Mouse (Mus musculus): ENCODE results near the gene Inhbe.

Inhbe gene

DNA sequence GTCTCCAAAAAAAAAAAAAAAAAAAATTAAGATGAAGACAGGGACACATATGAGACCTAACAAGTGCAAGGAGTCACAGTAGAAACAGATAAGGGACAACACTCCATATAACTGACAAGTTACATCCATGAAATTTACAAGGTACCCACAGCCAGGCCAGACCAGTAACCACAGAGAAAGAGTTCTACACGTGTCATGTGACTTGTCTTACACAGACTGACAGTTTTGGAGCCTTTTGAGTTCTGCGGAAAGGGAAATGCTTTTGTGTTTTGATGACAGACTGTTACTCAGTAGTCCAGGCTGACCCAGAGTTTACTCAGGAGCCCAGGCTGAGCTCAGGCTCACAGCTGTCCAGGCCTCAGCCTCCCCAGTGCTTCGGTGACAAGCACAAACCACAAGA lies 11.2 kb downstream of the Inhbe start:
- no peak for DNase-seq (ENCODE audit: low spot score)

DNA sequence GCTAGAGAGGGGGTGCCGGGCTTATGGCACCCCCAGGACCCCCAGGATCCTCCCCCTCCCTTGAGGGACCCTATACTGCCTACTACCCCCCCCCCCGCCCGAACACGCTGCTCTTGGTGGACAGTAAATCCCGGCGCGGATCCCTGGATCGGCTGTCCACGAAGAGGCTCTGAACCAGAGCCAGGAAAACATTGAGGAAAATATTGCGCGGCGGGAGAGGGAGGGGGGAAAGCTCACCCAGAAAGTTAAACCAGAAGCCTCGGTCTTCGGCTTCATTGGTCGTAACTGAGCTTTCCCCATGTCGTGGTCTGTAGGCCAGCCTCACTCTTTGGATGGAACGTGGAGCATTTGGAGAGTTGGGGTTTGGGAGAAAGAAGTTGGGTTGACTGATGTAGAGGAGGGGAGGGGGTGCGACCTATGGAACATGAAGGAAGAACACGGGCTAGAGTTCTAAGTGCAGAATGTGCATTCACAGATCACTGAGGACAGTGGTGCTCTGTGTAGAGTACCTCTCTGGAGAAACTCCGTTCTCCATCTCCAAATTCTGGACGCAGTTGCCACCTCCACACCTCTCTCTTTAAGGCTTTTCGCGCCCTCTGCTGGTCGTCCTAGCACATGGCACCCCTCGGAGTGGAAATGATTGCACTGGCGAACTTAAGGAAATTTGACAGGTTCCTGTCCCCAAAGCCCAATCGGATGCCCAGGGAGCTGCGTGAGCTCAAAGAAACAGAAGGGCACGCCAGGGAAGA lies 12.1 kb downstream of the Inhbe start, which contains the start of gene Gli1:
Gene Gli1, minus strand, starts transcription at position 84 of the 749 bp plus-strand sequence.
- DNase-seq (ENCODE audit: low spot score), result peak; percentile 79

DNA sequence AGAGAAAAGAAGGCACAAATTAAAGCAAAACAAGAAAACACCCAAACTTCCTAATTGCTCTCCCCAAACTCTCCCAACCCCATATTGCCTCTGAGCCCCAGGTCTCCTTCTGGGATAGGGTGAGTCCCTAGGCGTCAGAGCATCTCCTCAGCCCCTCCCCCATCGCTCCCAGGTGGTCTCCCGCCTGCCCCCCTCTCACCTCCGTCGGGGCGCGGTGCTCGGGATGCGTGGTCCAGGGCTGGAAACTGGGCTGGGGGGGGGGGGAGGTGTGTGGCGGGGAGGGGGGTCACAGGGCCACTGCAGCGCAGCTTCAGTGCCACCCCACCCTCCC lies 12.9 kb downstream of the Inhbe start:
- no peak for DNase-seq (ENCODE audit: low spot score)

DNA sequence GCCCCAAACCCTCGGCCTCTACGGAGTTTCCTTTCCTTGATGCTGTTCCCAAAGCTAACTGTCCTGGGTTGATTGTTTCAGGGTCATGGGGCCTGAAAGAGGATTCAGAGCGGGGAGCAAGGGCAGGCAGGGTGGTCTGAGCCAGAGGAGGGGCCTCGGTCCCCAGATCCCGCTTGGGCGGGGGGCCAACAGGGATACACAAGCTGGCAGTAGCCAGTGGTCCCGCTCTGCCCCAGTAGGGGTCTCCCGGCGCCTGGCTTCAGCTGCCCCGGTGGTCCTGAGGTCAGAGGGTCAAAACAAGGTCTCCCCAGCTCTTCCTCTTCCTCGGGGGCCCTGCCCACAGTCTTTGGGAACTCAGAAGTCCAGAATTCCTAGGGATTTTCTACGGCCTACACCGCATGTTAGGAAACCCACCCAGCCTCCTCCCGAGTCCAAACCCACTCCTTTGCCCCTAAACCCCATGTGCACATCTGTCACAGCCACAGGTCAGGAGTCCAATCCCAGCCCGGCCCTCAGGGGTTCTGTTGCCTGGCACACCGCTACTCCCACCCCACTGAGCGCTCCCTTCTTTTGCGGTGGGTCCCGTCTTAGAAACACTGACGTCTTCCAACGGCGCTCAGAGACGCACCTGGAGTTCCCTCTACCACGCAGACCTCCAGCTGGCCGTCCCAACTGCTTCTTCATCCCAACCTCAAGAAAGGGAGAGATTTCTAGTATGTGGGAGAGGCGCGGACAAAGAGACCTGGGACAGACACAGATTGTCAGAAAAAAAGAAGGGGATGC lies 13.4 kb downstream of the Inhbe start:
- no peak for DNase-seq (ENCODE audit: low spot score)

DNA sequence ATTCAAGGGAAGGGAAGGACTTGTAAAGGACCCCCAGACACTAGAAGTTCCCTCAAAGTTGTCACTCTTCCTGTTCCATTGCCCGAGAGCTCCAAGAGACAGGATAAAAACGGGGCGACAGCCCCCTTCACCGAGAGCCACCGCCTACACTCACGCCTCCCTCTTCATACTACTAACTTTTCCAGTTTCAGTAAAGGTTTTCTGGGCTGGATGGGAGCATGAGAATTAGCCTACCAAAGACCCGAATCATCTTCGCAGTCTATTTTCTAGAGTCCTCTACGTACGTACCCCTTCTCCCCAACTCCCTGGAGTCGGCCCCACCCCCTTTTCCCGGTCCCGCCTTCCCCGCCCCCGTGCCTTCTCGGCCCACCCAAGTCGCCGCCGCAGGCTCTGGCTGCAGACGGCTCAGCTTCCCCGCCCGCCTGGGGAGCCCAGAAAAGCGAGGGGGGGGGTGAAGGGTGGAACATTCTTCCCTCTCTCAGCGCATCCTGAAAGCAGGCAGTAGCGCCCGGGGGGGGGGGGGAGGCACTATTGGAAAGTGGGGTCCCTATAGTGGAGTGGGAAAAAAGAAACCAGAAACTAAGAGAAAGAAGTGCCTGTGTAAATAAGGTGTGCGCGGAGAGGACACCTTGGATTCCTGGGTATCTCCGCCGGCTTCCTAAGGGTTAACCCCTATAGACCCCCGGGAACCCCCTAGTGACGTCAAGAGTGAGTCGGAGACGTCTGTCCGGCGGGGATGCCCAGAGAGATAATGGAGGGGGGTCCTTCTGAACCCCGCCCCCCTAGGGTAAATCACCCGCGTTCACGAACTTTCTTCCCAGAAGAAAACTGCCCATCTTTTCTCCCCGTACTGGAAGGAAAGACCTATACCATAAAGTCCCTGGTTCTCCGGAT lies 14.3 kb downstream of the Inhbe start:
- DNase-seq (ENCODE audit: low spot score), result no peak

DNA sequence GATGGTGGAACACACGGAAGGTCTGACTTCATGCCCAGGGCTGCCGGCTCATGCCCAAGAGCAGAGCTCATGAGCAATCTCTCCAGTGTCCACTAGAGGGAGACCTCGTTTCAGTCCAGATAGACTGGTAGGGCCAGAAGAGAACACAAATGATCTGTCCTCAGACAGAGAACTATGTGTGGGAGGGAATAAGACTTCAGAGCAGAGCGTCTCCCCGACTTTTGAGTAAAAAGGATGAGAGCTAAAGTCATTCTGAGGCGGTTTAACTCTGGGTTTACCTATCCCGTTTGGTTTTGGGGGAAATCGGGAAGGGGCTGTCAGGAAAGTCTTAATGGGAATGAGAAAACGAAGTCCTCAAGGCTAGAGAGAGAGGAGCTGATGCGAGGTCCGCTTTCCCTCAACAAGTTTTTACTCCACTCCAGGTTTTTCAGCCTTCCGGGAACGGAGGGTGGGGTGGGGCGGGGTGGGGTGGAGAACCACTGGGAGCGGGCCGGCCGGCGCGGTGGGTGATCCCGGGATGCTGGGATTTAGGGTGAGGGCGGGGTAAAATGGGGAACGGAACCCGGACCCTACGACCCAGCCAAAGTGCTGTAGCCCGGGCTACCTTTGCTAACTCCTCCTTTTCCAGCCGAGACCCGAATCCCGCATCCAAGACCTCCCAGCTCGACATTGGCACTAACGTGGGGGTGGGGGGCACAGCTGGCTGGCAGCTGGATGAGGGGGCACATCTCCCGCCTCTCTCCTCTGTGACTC lies 15.1 kb downstream of the Inhbe start:
- DNase-seq (ENCODE audit: low spot score), result peak; percentile 85

DNA sequence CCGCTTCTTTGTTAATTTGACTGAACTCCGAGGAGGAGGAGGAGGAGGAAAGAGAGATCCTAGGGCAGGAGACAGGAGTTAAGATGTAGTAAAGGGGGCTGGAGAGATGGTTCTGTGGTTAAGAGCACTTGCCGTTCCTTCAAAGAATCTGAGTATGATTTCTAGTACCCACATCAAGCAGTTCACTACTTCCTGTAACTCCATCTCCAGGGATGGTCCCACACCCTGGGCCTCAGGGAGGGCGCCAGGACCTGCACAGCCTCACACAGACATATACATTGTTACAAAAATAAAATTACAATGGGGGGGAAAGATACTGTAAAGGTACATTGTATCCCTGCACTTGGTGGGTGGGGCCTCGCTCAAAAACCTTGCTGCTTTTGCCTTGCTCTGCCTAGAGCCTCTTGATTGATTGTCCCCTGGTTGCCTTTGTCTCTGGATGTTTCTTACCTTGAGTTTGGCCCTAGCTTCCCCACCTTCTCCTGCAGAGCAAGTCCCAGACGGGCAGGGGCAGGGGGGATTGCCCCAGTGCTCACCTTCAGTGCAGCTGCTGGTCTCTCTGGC lies 16.6 kb downstream of the Inhbe start:
- no peak for DNase-seq (ENCODE audit: low spot score)

DNA sequence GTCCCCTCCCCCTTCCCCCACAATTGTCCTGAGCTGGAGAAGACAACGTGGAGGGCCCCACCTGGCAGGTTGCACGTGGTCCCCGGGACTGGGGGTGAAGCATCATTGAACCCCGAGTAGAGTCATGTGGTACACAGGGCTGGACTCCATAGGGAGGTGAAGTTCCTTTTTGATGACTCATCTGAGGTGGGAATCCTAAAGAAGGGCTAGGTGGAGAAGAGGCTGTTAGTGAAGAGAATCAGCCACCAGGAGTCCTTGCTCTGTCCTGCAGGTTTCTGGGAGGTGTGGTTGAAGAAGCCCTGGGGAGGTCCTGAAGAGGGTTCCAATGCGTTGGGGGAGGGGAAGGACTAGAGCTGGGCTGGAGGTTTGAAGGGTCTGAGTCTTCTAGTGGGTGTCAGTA lies 17.3 kb downstream of the Inhbe start:
- no peak for DNase-seq (ENCODE audit: low spot score)

DNA sequence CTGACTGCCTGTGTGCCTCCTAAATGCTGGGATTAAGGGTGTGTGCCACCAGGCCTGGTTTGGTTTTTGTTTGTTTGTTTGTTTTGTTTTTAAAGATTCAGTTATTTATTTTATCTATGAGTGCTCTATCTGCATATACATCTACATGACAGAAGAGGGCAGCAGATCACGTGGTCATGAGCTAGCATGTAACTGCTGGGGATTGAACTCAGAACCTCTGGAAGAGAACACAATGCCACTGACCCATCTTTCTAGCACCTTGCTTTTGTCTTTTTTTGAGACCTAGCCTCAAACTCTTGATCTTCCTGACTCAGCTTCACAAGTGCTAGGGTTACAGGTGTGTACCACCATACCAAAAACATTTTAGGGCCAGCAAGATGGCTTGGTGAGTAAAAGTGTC lies 18.9 kb downstream of the Inhbe start:
- DNase-seq (ENCODE audit: low spot score), result no peak

DNA sequence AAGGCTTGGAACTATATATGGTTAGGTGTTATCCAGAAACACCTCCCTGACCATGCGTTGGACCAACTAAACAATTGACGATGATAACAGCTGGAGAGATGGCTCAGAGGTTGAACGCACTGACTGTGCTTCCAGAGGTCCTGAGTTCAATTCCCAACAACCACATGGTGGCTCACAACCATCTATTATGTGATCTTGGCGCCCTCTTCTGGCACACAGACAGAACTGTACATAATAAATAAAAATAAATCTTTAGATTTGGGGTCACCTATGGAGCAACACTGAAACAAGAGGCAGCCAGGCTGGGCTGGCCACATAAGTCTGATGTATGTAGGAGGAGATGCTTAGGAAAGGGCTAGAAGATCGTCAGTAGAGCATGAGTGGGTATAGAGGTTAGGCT lies 21.1 kb downstream of the Inhbe start:
- no peak for DNase-seq (ENCODE audit: low spot score)

DNA sequence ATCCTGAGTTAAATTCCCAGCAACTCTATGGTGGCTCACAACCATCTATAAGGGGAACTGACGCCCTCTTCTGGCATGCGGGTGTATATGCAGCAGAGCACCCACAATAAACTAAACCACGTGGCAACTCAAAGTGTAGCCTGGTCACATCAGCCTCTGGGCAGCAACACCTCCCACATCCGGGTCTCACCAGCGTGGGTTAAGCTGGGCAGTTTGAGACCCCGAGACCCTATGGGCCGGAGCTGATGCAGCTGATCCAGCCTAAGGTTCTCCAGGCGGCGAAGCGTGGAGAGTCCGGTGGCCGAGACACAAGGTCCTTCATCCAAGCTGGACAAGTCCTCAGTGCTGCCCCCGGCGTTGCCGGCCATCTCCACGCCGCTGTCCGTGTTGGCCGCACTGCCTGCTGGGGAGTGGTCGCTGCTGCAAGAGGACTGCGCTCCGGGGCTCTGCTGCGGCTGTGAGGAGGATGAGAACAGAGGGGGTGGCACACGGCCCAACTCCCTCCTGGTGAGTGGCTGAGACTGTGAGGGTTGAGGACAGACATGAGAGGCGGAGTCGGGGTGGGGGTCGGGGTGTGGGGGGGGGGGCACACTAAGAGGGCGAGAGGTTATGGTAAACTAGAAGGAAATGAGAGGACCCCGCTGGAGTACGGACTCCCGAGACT lies 21.9 kb downstream of the Inhbe start:
- DNase-seq (ENCODE audit: low spot score), result no peak

DNA sequence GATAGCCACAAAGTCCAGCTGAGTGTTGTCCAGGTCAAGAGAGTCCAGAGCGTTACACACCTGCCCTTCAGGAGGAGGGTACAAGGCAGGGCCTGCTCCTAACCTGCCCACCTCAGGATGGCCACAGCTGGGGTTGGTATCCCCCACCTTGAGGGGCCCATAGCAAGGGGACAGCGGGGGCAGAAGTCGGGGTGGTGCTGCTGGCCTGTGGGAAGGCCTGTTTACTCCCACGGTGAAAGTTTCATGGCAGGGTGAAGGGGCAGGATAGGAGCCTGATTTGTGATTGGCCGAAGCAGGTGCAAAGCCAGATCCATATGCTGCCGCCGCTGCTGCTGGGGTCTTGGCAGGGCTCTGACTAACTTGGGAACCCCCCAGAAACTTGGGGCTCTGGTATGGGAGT lies 24.0 kb downstream of the Inhbe start:
- no peak for DNase-seq (ENCODE audit: low spot score)

DNA sequence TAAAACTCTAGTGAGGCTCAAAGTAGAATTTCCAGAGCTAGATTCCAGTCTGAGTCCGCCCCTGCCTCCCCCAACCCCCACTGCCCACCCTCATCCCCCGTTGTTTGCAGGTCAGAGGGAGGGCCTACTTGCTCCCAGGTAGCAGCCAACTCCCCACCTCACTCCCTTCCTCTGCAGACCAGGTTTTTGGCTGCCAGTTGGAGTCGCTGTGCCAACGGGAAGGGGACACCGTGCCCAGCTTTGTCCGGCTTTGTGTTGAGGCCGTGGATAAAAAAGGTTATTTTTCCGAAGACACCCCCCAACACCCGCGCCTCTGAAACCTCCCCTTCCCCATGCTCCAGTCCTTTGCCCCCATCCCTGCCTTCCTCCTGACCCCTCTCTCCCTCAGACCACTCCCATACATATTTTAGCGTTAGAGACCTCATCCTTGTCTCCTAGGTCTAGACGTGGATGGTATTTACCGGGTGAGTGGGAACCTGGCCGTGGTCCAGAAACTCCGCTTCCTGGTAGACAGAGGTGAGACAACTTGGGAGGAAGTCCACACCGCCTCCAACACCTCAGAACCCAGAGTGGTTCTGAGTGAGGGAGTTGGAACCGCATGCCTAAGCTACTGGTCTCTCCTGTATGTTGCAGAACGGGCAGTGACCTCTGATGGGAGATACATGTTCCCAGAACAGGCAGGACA lies 26.6 kb downstream of the Inhbe start:
- no peak for DNase-seq (ENCODE audit: low spot score)

DNA sequence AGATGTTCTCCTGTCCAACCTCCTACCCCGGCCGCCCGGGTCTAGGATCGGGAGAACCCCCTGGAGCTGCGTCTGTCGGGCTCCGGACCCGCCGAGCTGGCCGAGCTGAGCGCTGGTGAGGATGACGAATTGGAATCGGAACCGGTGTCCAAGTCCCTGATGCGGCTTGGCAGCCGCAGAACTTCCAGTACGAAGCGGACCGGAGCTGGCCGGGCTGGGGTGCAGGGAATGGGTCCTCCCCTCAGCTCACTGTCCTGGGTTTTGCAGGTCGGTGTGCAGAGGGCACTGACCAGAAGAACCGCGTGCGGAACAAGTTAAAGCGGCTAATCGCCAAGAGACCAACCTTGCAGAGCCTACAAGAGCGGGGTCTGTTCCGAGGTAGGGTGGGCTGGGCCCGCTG lies 27.4 kb downstream of the Inhbe start:
- no peak for DNase-seq (ENCODE audit: low spot score)

DNA sequence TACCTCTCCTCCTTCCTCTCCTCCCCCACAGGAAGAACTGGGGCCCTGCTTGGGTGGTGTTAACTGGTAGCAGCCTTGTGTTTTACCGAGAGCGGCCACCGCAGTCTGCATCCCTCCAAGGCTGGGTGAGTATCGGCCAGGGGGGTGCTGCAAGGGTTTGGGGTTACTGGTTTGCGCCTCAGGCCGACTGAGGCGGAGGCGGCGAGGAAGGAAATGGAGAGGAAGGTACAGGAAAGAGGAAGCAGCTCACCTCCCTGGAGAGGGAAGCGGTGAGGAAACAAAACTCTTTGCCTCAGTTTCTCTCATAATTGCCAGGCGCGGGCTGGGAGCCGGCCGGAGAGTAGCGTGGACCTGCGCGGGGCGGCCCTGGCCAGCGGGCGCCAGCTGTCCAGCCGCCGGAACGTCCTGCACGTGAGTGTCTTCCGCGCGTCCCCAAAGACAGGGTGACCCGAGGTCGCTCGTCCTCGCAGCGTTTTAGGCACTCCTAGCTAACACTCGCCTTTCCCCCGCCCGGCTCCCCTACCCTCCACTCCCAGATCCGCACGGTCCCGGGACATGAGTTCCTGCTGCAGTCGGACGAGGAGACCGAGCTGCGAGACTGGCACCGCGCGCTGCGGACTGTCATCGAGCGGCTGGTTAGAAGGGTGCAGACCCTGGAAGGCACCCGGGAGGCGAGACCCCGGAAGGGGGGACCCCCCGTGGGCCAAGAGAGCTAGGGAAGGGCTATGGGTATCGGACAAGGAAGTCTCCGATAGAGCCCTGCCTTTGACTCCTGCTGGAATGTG lies 28.0 kb downstream of the Inhbe start:
- DNase-seq (ENCODE audit: low spot score), result no peak

DNA sequence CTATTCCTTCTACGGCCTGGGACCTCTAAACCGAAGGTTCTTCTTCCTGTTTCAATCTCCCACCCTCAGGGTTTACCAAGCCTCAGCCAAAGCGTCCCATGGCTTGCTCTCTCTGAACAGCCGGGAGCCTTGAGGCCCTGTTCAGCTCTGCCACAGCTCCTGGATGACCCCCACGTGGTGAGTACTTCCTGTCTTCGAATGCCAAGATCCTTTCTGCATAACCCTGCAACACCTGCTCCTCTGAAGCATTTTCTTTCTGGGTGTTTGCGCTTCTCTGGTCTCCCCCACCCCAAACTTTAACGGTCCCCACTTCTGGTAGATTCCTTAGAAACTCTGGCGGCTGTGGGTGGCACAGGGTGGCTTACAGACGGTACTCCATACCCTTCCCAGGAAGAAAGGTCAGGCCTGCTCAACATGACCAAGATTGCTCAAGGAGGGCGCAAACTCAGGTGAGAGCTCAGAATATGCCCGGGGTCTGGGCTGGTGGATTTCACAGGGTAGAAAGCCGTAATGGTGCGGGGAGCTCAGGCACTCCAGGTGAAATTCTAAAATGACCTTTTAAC lies 28.7 kb downstream of the Inhbe start:
- no peak for DNase-seq (ENCODE audit: low spot score)

DNA sequence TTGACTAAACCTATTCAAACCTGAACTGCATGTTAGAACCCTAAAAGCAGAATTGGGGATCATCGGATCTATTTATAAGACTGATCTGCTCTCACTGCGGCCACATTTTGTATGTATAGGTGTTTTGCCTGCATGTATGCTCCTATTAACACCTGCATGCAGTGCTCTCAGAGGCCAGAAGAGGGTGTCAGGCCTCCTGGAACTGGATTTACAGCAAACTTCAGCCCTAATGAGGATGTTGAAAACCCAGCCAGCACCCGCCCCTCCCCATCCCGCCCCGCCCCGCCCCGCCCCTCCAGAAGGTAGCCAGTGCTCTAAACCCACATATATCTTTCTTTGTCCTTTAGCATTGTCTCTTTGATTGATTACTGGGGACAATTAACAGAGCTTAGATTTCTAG lies 29.7 kb downstream of the Inhbe start:
- DNase-seq (ENCODE audit: low spot score), result peak; percentile 74

DNA sequence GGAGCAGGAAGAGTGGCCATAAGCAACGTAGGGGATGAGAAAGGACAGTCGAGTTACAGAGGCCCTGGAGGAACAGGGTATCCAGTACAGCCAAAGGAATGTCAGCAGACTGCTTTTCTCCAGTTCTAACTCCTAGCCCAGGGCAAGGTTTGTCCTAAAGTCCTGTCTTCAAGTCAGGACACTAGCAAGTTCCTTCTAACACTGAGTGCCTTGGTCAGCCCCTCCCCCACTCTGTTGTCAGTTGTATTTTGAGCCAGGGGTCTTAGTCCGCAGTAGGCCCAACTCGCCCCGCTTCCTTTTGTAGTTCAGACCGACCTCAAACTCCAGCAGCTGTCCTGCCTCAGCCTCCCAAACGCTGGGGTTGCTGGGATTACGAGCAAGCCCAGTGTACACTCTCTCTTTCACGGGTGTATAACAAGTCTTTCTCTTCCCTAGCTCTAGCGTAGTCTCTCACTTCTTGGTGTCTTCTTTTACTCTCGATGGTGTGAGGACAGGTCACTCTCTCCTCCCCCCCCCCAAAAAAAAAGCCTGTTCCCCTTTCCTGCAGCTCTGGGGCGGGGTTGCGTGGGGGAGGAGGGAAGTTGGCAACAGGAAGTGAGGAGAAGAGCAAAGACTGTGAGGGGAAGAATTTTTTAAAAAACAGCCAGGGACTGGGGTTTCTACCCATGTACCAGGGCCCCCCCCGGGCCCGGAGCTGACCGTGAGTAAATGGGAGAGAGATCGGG lies 30.9 kb downstream of the Inhbe start:
- no peak for DNase-seq (ENCODE audit: low spot score)

DNA sequence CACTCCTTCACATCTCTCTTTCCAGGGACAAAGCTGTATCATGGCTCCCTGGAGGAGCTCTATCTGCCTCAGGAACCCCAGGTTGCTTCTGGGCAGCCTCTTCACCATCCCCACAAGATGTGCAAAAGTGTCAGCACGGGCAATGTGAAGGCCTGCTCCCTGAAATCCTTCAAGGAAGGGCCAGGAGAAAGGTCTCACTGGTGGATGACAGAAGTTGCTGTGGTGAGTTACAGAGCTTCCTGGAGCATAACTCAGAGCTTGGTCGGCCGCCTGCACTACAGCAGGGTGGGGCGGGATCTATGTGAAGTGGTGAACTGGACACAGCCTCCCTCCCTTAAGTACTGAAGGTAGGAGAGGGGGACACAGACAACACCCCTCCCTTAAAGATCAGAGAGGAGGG lies 31.5 kb downstream of the Inhbe start:
- no peak for DNase-seq (ENCODE audit: low spot score)

Data from c-Kit-positive CD71-positive TER-119-positive erythroid progenitor cells, embryonic 14.5 days (primary cell).